Mouse (Mus musculus) stomach, postnatal 0 days (tissue): Measurements from ENCODE around the gene Ccl6. TPM values are rescaled to one million over a fixed set of nuclear protein-coding genes. Genes with fewer than 3 reads are reported as not detected.

Source experiments
- ATAC-seq: fragments of 200-750 bp; cut with Nextera tagmentation; 2 replicates; pipeline ENCODE4 v1.8.0; 2017; ENCODE audit not compliant: low FRiP score, low TSS enrichment
- DNase-seq: peaks from one replicate; pipeline ENCODE4 v3.0.0-alpha.2; 2016; ENCODE audit warnings: low spot score
- H3K27ac ChIP-seq: fragments of 300-500 bp; sonication (generic); replicated peaks from 2 replicates; pipeline ENCODE4 v1.5.1; 2014; ENCODE audit warnings: mild to moderate bottlenecking, control low read depth
- H3K27me3 ChIP-seq: fragments of 300-500 bp; sonication (generic); 2 replicates; pipeline ENCODE4 v1.6.1; 2014; ENCODE audit warnings: low read length; ENCODE audit not compliant: control insufficient read depth, insufficient read depth
- H3K36me3 ChIP-seq: fragments of 300-500 bp; sonication (generic); 2 replicates; pipeline ENCODE4 v1.6.1; 2014; ENCODE audit warnings: low read length, mixed read lengths; ENCODE audit not compliant: control insufficient read depth, insufficient read depth
- H3K4me1 ChIP-seq: fragments of 300-500 bp; sonication (generic); replicated peaks from 2 replicates; pipeline ENCODE4 v1.6.1; 2014; ENCODE audit warnings: antibody characterized with exemption; ENCODE audit not compliant: control insufficient read depth, insufficient read depth
- H3K4me2 ChIP-seq: fragments of 300-500 bp; sonication (generic); replicated peaks from 2 replicates; pipeline ENCODE4 v1.6.1; 2014; ENCODE audit warnings: low read depth, mild to moderate bottlenecking, control low read depth, moderate library complexity
- H3K4me3 ChIP-seq: fragments of 300-500 bp; sonication (generic); 2 replicates; pipeline ENCODE4 v1.5.1; 2014; ENCODE audit warnings: low read depth, low read length, control low read depth
- H3K9ac ChIP-seq: fragments of 300-500 bp; sonication (generic); 2 replicates; pipeline ENCODE4 v1.6.1; 2014; ENCODE audit warnings: mild to moderate bottlenecking, low read length, control low read depth, mixed read lengths
- H3K9me3 ChIP-seq: fragments of 300-500 bp; sonication (generic); 2 replicates; pipeline ENCODE4 v1.6.1; 2016; ENCODE audit warnings: low read length; ENCODE audit not compliant: control insufficient read depth
- CTCF ChIP-seq: IDR thresholded peaks from 2 replicates; pipeline ENCODE4 v1.5.1; 2016; ENCODE audit warnings: antibody characterized with exemption, low read depth, mild to moderate bottlenecking, moderate library complexity
- EP300 ChIP-seq: optimal IDR thresholded peaks from 2 replicates; pipeline ENCODE3; 2016; ENCODE audit warnings: antibody characterized with exemption
- WGBS: fragments of 180-500 bp; shearing (Covaris S2); extraction: QIAGEN DNeasy Blood & Tissue Kit; methylation state at CpG from one replicate; pipeline ENCODE4 v1.1.7; 2014; 5-methylcytosine and 5-hydroxymethylcytosine counted together
- polyA plus RNA-seq: library from polyadenylated mRNA; unstranded; fragments of >200 nt; fragmentation: Nextera tagmentation; extraction: Ambion mirVana; gene quantifications from 2 replicates; pipeline ENCODE4 v1.2.1, GENCODE M21; 2015

Ccl6 gene
- polyA plus RNA-seq, 1 experiment from 2014 or later: 58.5 TPM

- H3K9me3 ChIP-seq: no peaks in the 10 kb centered on the region
- no peaks in the 10 kb centered on the region for H3K27me3 ChIP-seq
- DNase-seq (no peak), ATAC-seq (no peak)
- no peak overlapping the region for H3K4me3 ChIP-seq
- no peaks in the 10 kb centered on the region for H3K4me1 ChIP-seq
- H3K27ac ChIP-seq: no peak overlapping the region
- TF ChIP-seq EP300: no peak
- no peak overlapping the region for H3K9ac ChIP-seq
- no peaks in the 10 kb centered on the region for H3K36me3 ChIP-seq
- H3K4me2 ChIP-seq: no peak overlapping the region
- 93% methylated on average over 2 of the region's 2 CpGs for WGBS
These were observed 42.0 kb upstream of the Ccl6 start for GRCm38 (mm10) chr11:83634898-83635297.

- TF ChIP-seq EP300: no peak
- TF ChIP-seq CTCF: no peak
- Histone ChIP-seq H3K9ac (no peak overlapping the region), H3K4me1 (no peaks in the 10 kb centered on the region), H3K4me3 (no peak overlapping the region), H3K27ac (no peak overlapping the region), H3K4me2 (no peak overlapping the region), H3K36me3 (no peaks in the 10 kb centered on the region), H3K9me3 (no peaks in the 10 kb centered on the region), H3K27me3 (no peaks in the 10 kb centered on the region)
- 55% methylated on average over 4 of the region's 4 CpGs for WGBS
- DNase-seq: no peak
- ATAC-seq: no peak
These were observed 41.5 kb upstream of the Ccl6 start for GRCm38 (mm10) chr11:83634425-83634824.

DNA sequence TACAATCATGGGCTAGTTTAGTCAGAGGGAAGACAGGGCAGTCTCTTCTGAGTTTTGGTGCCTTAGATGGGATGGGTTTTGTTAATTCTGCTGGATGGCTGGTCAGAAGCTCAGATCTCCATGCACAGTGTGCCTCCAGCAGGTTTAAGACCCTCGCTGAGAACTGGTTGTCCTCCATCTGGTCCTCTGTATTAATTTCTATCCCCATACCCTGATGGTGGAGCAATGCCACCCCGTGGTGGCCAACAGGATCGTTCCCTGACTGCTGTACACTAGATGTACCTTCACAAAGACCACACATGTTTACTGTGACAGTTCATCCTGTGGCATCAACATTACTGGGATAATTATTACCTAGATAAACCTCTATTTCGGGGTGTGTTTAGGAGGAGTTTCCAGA lies 39.9 kb upstream of the Ccl6 start:
- ATAC-seq: no peak
- no peaks in the 10 kb centered on the region for H3K9me3 ChIP-seq
- no peaks in the 10 kb centered on the region for H3K4me1 ChIP-seq
- no peak overlapping the region for H3K4me2 ChIP-seq
- H3K4me3 ChIP-seq: no peak overlapping the region
- no peak for DNase-seq
- no peaks in the 10 kb centered on the region for H3K27me3 ChIP-seq
- no peak for TF ChIP-seq EP300
- TF ChIP-seq CTCF: peak; percentile 61
- H3K9ac ChIP-seq: no peak overlapping the region
- WGBS: 54% methylated on average over 4 of the region's 4 CpGs
- H3K27ac ChIP-seq: no peak overlapping the region
- H3K36me3 ChIP-seq: no peaks in the 10 kb centered on the region

DNA sequence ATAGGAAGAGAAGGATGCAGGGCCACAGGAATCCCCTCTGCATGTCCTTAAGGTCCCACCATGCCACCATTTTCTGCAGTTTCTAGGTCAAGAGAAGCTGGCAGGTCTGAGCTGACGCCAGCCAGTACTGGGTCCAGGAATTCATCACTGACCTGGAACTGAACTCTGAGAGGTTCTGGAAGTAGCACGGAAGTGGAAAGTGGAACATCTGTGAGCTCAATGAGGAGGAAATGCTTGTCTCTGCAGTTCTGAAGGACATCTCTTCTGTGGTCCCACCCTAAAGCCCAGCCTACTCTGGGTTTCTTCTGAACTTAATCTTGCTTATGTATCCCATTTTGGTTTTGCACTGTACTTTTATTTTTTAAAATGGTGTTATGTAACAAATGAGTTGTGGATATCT lies 38.2 kb upstream of the Ccl6 start:
- WGBS: 61% methylated on average over 2 of the region's 2 CpGs

DNA sequence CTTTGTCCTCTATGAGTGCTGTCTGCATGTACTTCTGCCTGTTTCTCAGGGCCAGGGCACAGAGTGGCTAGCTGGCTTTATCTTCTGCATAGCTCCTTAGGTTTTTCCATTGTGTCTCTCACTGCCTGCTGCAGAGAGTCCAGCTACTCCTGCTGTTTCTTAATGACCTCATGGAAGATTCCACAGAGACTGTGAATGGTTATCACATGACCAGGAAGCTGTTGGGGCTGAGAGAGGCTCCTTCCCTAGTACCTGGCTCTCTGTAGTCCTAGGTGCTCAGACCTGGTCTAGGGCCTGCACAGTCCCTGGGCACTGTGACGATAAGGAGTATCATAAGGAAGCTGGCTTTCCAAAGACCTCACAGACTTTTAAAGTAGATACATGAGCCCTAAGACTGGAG lies 37.7 kb upstream of the Ccl6 start:
- WGBS: 92% methylated on average over 1 of the region's 1 CpGs

More for the DNA sequence above, 38.2 kb upstream of the Ccl6 start:
- Histone ChIP-seq H3K4me1 (no peaks in the 10 kb centered on the region), H3K4me2 (no peak overlapping the region), H3K9ac (no peak overlapping the region), H3K4me3 (no peak overlapping the region), H3K9me3 (no peaks in the 10 kb centered on the region), H3K27ac (no peak overlapping the region), H3K36me3 (no peaks in the 10 kb centered on the region), H3K27me3 (no peaks in the 10 kb centered on the region)
- no peak for ATAC-seq
- no peak for DNase-seq
- no peak for TF ChIP-seq CTCF
- TF ChIP-seq EP300: no peak

GRCm38 (mm10) chr11:83628808-83629207 lies 35.9 kb upstream of the Ccl6 start:
- Histone ChIP-seq H3K4me2 (no peak overlapping the region), H3K4me1 (no peaks in the 10 kb centered on the region), H3K36me3 (no peaks in the 10 kb centered on the region), H3K9me3 (no peaks in the 10 kb centered on the region), H3K27me3 (no peaks in the 10 kb centered on the region), H3K27ac (no peak overlapping the region), H3K9ac (no peak overlapping the region), H3K4me3 (no peak overlapping the region)
- ATAC-seq: no peak
- 85% methylated on average over 9 of the region's 9 CpGs for WGBS
- no peak for DNase-seq
- TF ChIP-seq CTCF (no peak), EP300 (no peak)

More for the DNA sequence above, 37.7 kb upstream of the Ccl6 start:
- no peak overlapping the region for H3K4me2 ChIP-seq
- TF ChIP-seq EP300: no peak
- no peak for TF ChIP-seq CTCF
- ATAC-seq (no peak), DNase-seq (no peak)
- H3K9ac ChIP-seq: no peak overlapping the region
- no peaks in the 10 kb centered on the region for H3K4me1 ChIP-seq
- H3K9me3 ChIP-seq: no peaks in the 10 kb centered on the region
- H3K27ac ChIP-seq: no peak overlapping the region
- no peak overlapping the region for H3K4me3 ChIP-seq
- H3K36me3 ChIP-seq: no peaks in the 10 kb centered on the region
- no peaks in the 10 kb centered on the region for H3K27me3 ChIP-seq
